Mouse (Mus musculus) testis, adult 2 months (tissue): ENCODE data around the gene Ulk4.

Source experiments
- CTCF ChIP-seq: fragments of 200-500 bp; IDR thresholded peaks from 2 replicates; pipeline ENCODE4 v1.5.1; 2012; ENCODE audit warnings: low read depth, mild to moderate bottlenecking, inconsistent platforms, low read length, moderate library complexity; ENCODE audit not compliant: control insufficient read depth, insufficient read depth, insufficient replicate concordance
- POLR2A ChIP-seq: fragments of 200-500 bp; IDR thresholded peaks from 2 replicates; pipeline ENCODE4 v1.6.1; 2012; ENCODE audit warnings: low read depth, mild to moderate bottlenecking, inconsistent platforms, low read length, moderate library complexity; ENCODE audit not compliant: control insufficient read depth

- no peak for TF ChIP-seq CTCF
- TF ChIP-seq POLR2A, result no peak
These were observed 285.2 kb downstream of the Ulk4 start for GRCm38 (mm10) chr9:120991801-120992200.
